Mouse (Mus musculus) lung, adult 10 weeks (tissue): Measurements from ENCODE around the gene Cep112. TPM values are rescaled to one million over a fixed set of nuclear protein-coding genes. Genes with fewer than 3 reads are reported as not detected.

Source experiments
- polyA plus RNA-seq: library from polyadenylated mRNA; stranded (reverse); fragments of 350-450 nt; fragmentation: Illumina TruSeq; extraction: RNeasy Lipid Tissue Mini Kit (QIAGEN cat#74804); gene quantifications from one replicate; pipeline ENCODE4 v1.2.3, GENCODE M21; 2014; ENCODE audit warnings: low read depth, low replicate concordance; ENCODE audit not compliant: insufficient read depth

The Cep112 gene
- 2.4 TPM for polyA plus RNA-seq

GRCm38 (mm10) chr11:108424889-108425591 lies at the start of gene Cep112:
Gene Cep112, plus strand, starts transcription at chr11:108425192.

Other genes with a start within 250 kb of the Cep112 start
- 0.50 TPM for gene Apoh, start 81.8 kb upstream of the Cep112 start, polyA plus RNA-seq
- 6.1 TPM for gene Prkca, start 81.3 kb upstream of the Cep112 start, polyA plus RNA-seq